Mouse (Mus musculus) ES-E14 (cell line): ENCODE data around the gene 3110082I17Rik.

Source experiments
- CHD2 ChIP-seq: IDR thresholded peaks from 2 replicates; pipeline ENCODE4 v1.6.1; 2014; ENCODE audit warnings: mild to moderate bottlenecking, low read depth, low read length, inconsistent platforms
- HCFC1 ChIP-seq: IDR thresholded peaks from 2 replicates; pipeline ENCODE4 v1.6.1; 2012; ENCODE audit warnings: low read length, inconsistent platforms, borderline replicate concordance; ENCODE audit not compliant: insufficient read depth
- ZNF384 ChIP-seq: IDR thresholded peaks from 2 replicates; pipeline ENCODE4 v1.6.1; 2012; ENCODE audit warnings: low read depth, low read length, inconsistent platforms

- TF ChIP-seq ZNF384 (no peak), HCFC1 (no peak), CHD2 (no peak)
Observed at GRCm38 (mm10) chr5:139457241-139457640, 3.1 kb downstream of the 3110082I17Rik start.
